Mouse (Mus musculus) left cerebral cortex, postnatal 10 days (tissue): ENCODE data around the gene Ing1. TPM values are rescaled to one million over a fixed set of nuclear protein-coding genes. Genes with fewer than 3 reads are reported as not detected.
A peak's percentile ranks its signal among the peaks of the same experiment; 100 is the strongest.
"Not testable (repeated sequence)": the region's sequence is repeated elsewhere in the genome, so short reads cannot be mapped to it uniquely, and the experiment has no call there.

Experiments used
- DNase-seq, 2 experiments: peaks; one replicate each; pipeline ENCODE4 v3.0.0; 2021 to 2022; ENCODE audit warnings: low spot score in 2 of 2, mixed read lengths in 1 of 2; ENCODE audit errors: extremely low spot score in 1 of 2
- intact Hi-C: fragments of 180-260 bp; cut with DNase I; formaldehyde crosslinking; loops from one replicate; pipeline ENCODE4 v1.15.1; 2025
- total RNA-seq, 2 experiments: library from RNA; stranded (reverse); gene quantifications; 2 replicates each; pipeline ENCODE4 v1.2.3; 2021

Gene Ing1
- total RNA-seq, 2 experiments from 2014 or later, result 36.1 to 40.2 TPM

DNA sequence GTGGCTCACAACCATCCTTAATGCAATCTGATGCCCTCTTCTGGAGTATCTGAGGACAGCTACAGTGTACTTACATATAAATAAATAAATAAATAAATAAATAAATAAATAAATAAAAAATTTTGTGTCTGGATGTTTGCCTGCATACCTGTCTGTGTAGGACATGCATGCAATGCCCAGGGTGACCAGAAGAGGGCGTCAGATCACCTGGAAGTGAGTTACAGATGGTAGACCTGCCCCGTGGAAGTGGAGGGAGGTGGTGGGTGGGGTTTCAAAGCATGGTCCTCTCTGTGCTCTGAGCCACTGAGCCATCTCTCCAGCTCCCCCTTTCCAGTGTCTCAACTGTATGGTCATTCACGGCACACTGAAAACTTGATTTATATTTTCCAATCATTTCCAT is 11.0 kb upstream of the Ing1 start:
- intact Hi-C loops, result loop anchor here (5.0 kb wide), 1 partner anchor 37 kb away; no protein-coding TSS in a partner anchor

DNA sequence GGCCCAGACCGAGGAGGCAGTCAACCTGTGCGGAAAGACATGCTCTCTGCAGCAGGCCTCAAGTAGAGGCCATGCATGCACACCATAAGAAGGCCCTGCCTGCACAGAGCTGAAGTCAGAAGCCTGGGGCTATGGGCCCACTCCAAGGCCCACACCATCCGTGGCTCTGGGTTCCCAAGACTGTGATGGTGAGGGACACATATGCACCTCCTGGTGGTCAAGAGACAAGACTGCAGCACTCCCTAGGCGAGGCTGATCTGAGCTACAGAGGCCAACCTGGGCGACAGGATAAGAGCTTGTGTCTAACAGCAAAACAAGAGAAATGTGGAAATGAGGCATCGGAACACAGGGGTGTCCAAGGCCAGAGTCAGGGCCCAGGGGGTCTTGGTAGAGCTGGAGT is 8.3 kb upstream of the Ing1 start:
- intact Hi-C loops, result no loop called here

More for the DNA sequence above, 11.0 kb upstream of the Ing1 start:
- DNase-seq, result peak in 1 of 2 experiments; percentile 62

DNA sequence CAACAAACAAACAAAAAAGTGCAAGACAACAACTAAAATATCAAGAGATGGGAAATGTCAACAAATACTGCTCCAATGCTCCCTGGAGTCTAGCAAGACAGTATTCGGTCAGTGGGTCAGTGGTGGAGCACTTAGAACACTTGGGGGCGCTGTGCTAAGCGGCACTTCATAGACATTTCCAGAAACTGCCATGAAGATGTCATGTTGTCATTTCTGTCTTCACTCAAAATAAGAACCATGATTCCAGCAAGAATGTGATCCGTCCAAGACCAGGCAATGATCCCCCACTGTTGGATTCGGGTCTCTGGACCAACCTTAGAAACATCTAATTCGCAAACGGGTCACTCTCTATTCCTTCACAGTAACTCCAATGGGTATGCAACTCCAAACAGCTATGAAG is 5.7 kb upstream of the Ing1 start:
- DNase-seq, result peak in 1 of 2 experiments; percentile 65
- intact Hi-C loops, result loop anchor here (10.0 kb wide), 1 partner anchor 155 kb away; the partner anchor contains the start of gene 1700016D06Rik

More for the DNA sequence above, 8.3 kb upstream of the Ing1 start:
- no peak for DNase-seq

DNA sequence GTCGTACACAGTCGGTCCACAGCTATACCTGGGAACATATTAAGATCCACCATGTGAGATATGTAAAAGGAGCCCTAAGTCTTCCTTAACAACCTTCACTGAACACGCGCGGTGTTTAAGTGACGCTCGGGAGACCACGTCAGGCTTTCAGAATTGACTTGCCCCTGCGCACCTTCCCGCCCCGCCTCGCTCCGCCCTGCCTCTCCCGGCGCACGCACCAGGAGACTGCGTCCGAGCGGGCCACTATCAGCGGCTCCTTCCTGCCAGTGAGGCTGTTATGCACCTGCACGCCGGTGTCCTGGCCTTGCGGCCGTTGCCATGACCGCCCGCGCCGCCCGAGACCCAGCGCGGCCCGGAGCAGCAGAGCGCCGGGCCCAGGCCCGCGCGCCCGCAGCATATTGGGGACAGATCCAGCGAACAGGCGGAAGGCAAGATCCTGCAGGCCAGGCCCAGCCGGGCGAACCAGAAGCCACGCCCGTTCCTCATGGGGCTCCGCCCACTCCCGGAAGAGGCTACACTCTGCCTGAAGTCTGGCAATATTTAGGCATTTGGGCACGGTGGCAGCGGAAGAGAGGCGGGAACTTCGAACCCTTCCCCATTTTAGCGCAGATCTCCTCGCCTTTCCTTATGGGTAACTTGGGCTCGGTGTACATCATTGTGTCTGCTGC is 5.0 kb upstream of the Ing1 start, which contains the start of gene Cars2:
Gene Cars2 (minus strand): TSS at position 503 of the 668 bp plus-strand sequence.
- intact Hi-C loops, result loop anchor here (10.0 kb wide), 1 partner anchor 154 kb away; the partner anchor contains the start of gene 1700016D06Rik
- peak; percentile 76 to 93 for DNase-seq

DNA sequence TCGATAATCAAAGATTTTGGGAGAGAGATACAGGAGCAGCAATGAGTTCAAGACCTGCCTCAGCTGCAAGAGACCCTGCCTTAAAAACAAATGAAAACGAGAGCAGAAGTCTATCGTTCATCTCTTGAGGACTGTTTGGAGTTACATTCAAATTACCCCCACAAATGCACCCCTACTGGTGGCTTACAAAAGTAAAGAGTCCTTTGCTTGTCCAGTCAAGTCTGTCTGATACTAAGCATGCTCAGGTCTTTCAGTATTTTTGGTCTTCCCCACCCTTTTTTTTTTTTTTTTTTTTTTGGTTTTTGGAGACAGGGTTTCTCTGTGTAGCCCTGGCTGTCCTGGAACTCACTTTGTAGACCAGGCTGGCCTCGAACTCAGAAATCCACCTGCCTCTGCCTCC is 3.9 kb upstream of the Ing1 start:
- not testable (repeated sequence) for DNase-seq
- intact Hi-C loops, result loop anchor here (10.0 kb wide), 1 partner anchor 153 kb away; the partner anchor contains the start of gene 1700016D06Rik

DNA sequence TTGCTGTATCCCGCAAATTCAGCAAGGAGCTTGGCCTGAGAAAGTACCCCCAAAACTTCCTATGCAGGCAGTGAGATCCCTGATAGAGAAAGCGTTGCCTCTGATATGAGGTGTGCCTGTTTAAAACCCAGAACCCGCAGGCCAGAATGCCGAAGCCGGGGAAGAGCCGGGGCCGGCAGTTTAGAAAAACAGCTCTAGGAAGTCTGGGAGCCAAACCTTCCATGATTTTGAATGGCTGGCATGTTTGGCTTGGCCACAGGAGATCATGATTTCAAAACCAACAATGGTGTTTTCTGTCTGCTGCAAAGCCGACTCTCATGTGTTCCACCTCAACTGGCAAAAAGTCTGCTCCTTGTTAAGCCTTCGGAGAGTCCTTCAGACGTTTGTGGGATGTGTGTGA is 3.0 kb upstream of the Ing1 start:
- no peak for DNase-seq
- intact Hi-C loops, result loop anchor here (10.0 kb wide), 1 partner anchor 152 kb away; the partner anchor contains the start of gene 1700016D06Rik

DNA sequence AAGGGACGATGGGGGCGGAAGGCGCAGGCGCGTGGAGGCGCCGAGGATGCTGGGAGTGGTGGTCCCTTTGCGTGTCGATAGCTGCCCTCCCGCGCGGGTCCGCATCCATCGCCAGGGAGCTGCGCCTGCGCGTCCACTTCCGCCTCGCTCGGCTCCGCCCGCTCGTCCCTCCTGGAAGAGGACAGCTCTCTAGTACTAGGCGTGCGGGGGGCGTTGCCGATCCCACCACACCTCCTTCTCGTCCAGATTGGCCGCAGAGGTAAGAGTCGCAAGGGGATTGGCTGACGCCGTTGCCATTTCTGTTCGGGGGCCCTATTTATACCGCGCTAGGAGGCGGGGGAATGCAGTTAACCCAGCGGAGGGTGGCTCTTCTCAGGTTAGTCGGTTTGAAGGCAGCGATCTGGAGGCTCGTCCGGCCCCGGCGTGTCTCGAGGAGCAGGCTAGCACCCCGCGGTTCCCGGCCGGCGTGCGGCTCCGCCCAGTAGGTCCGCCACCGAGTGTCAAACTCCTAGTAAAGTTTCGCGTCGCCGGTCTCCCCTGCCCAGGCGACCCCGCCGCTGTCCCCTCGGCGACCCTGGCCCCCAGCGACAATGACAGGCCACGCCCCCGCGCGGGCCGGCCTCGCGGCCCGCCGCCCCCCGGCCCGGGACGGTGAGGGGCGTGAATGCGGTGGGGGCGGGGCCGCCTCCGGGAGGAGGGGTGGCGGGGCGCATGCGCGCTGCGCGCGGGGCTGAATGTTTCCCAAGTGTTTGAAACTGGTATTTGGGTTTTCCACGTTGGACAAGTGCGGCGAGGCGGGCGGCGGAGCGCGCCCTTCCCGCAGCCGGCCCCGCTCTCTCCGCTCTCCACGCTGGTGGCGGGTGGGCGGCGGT is 585 bp downstream of the Ing1 start:
- intact Hi-C loops, result loop anchor here (5.0 to 10.0 kb wide), 3 partner anchors 46 to 149 kb away; partner anchors contain the start of genes 1700016D06Rik and Ankrd10
- DNase-seq, result peak; percentile 100

DNA sequence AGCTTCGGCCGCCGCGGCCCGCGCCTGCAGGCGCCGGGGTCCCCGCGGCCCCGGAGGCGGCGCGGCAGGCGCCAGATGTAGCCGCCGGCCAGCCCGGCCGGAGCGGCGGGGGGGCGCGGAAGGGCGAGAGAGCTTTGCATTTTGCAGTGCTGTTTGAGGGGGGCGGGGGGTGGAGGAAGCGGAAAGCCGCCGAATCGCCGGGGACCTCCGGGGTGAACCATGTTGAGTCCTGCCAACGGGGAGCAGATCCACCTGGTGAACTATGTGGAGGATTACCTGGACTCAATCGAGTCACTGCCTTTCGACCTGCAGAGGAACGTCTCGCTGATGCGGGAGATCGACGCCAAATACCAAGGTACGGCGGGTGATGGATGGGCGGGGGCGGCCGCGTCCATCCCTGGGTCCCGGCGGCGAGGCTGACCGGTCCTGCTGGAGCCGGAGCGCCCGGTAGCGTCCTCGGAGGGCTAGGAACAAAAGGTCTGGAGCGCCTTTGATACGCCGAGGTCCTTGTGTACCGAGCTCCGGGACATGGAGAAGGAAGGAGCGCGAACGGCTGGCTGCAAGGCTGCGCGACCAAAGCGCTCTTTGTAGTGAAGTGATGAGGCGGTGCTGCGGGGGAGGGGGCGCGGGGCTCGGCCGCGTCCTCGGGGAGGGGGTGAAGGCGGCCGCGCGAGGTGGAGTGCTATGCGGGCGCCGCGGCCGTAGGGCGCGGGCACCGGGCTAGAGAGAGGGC is 1.5 kb downstream of the Ing1 start:
- intact Hi-C loops, result loop anchor here (5.0 to 10.0 kb wide), 3 partner anchors 45 to 148 kb away; partner anchors contain the start of genes 1700016D06Rik and Ankrd10
- peak; percentile 34 to 76 for DNase-seq

DNA sequence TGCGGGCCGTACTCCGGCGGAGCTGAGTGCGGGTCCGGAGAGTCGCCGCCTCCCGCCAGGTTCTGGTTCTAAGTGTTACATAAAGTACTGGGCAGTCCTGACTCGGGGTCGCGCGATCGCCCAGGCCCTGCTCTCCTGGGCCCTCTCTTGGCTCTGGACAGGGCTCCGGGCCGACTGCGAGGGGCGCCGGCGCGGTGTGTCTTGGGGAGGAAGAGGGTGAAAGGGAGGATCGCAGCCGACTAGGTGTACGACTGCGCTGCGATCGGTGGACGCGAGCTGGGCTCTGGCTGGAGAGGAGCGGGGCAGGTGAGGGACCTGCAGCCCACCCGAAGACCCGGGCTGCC is 2.0 kb downstream of the Ing1 start:
- intact Hi-C loops, result loop anchor here (5.0 to 10.0 kb wide), 3 partner anchors 45 to 147 kb away; partner anchors contain the start of genes 1700016D06Rik and Ankrd10

DNA sequence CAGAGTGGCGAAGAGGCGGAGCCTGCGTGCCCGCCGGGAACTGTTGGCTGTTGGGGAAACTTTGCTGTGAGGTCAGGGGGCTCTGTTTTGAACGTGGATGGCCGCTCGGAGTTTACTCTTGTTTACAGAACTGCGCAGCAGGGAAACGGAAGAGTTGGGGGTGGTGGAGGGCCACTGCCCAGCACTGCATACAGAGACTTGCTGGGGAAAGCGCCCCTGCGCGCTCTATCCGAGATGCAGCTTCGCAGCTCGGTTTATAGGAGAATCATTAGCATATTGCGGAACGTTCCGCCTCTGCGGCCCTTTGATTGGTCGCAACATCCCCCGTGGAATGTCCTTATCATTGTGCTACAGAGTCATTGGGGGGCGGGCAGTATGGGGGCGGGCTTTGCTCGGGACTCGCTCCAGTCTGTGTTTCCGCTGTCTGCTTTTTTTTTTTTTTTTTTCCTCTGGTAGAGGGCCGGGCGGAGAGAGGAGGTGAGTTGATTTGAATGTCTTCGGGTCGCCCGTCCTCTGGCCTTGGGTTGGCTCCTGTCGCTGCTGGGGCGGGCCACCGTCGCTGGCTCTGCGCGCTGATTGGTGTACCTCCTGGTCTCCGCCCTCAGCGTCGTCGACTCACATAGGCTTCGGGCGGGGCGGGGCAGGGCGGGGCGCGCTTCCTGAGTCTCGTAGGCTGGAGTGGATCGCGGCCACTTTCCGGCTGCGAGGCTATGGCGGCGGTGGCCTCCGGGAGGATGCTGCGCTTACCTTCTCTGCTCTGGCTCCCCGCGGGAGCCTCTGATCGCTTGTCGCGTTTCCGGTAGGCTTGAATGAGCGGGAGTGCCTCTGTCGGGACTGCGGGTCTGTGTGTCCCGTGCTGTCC is 2.6 kb downstream of the Ing1 start:
- DNase-seq, result peak; percentile 95 to 98
- intact Hi-C loops, result loop anchor here (5.0 to 10.0 kb wide), 3 partner anchors 44 to 147 kb away; partner anchors contain the start of genes 1700016D06Rik and Ankrd10

More for the DNA sequence above, 2.0 kb downstream of the Ing1 start:
- DNase-seq, result peak; percentile 23 to 72

DNA sequence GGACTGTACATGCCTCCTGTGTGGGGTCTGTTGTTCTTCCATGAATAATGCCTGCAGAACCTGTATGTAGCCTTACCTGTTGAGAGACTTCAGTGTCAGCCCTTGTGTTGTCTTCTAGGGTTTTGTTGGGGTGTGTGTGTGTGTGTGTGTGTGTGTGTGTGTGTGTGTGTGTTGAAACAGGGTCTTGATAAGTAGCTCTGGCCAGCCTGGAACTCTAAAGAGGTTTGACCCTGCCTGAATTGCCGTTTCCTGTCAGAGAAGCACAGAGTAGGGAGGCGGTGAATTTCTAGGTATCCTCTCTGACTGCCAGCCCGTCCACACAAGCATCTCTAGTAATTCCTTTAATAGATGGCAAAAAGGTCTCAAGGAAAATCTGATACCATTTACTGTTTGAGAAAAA is 4.1 kb downstream of the Ing1 start:
- no peak for DNase-seq
- intact Hi-C loops, result loop anchor here (5.0 to 10.0 kb wide), 3 partner anchors 43 to 145 kb away; partner anchors contain the start of genes 1700016D06Rik and Ankrd10

DNA sequence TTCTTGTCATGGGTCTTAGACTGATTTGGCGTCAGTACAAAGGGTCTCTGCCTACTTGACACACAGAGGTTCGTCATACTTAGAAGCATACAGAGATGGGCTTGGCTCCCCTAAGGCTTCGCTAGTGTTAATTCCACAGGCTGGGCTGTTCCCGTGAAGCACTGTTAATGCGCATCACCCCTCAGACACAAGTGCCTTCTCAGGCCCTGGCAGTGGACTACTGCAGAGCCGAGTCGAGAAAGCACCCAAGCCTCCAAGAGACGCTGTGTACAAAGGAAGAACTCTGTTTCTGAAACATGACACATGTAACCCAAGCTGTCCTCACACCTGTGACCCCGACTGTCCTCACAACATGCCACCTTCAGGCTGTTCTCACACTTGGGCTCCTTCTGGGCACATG is 4.8 kb downstream of the Ing1 start:
- intact Hi-C loops, result no loop called here
- no peak for DNase-seq

DNA sequence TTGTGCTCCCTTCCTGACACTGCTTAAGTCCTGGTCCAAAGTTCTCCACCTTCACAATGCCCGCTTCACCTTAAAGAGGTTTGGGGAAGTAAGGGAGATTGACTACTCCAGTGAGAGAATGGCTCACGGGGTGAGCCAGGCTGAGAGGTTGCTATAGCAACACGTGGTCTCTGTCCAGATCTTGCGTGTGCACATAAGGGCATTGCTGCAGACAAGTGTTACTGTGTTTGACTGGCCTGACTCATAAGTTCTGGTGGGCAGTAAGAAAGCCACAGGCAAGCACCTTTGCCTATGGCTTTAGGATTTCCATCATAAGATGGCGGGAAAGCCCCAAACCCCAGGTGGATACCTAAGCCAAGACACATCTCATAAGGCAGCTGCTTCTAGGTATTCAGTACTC is 8.9 kb downstream of the Ing1 start:
- intact Hi-C loops, result no loop called here
- DNase-seq, result no peak

DNA sequence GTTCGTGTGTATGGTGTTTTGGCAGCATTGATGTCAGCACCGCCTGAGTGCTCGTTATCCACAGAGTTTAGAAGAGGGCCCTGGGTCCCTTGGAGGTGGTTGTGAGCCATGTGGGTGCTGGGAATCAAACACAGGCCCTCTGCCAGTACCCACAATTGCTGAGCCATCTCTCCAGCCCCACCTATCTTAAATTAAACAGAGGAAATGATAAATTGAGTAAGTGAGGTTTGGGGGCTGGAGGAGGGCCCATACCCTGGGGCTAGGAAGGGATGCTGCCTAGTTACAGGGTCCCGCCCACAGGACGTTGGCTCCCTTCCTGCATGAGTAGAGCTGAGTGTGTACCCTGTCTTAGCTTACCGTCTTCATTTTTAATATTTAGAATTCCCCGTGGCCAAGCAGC is 9.3 kb downstream of the Ing1 start:
- intact Hi-C loops, result no loop called here
- DNase-seq, result no peak

DNA sequence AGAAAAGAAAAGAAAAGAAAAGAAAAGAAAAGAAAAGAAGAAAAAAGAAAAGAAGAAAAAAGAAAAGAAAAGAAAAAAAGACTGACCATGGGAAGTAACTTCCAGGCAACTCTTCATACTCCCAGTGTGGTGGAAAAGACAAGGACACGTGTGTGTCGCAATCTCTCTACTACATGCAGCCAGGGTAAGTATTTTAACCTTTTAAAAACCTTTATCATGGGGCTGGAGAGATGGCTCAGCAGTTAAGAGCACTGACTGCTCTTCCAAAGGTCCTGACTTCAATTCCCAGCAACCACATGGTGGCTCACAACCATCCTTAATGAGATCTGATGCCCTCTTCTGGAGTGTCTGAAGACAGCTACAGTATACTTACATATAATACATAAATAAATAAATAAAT is 12.8 kb downstream of the Ing1 start:
- DNase-seq, intact Hi-C loops: not testable (repeated sequence)

DNA sequence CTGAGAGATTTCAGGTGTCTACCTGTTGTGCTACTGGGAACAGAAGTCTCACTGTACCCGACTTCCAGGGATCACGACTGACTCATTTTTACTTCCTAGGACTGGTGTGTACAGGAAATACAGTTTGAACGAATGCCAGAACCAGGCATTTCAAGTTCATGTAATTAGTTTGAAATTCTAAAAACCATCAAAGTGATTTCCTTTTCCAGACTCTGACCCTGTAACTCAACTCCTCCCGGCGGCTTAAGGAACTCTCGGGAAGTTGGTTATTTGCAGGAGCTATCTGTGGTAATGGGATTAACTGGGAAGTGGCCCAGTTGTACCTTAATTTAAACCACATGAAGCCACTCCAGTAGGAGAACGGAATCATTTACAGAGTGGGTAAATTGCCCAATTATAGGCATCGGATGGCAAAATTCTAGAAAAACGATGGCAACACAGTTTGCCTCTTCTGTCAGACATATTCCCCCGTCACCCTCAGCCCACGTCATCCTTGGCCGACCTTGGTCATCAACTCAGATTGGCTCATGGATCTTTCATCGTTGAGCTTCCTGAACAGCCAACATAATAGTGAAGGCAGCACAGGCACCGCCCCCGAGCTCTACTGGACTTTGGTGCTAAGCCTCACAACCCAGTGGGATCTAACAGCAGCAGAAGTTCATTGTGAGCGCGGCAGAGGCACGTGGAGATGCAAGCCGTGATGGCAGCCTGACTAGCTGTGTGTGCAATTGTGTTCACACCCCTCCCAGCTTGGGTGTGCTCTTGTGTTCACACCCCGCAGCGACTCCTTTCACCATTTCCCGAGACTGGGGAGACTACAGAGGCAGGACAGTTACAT is 14.1 kb downstream of the Ing1 start:
- intact Hi-C loops, result no loop called here
- DNase-seq, result no peak

DNA sequence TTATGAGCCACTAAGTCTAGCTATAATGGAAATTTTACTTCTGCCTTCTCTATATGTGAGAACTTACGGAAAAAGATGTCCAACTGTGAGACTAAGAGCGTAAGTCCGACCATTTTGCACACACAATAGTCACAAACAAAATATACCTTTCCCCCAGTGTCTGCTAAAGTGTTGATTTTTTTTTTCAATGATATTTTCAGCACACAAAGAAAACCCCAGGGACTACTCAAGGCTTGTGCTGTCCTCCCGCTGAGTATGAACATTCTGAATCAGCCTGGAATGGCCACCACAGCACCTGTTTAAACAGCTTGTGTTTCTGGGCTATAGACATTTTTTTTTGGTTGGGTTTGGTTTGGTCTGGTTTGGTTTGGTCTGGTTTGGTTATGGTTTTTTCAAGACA is 15.4 kb downstream of the Ing1 start:
- intact Hi-C loops, result no loop called here
- DNase-seq, result no peak
